Mouse (Mus musculus) right cerebral cortex, postnatal 10 days (tissue): ENCODE results near the gene Dhx34.

Experiments
- DNase-seq, 2 experiments: peaks; one replicate each; pipeline ENCODE4 v3.0.0; 2021; ENCODE audit warnings: low spot score in 2 of 2

Gene Dhx34

DNA sequence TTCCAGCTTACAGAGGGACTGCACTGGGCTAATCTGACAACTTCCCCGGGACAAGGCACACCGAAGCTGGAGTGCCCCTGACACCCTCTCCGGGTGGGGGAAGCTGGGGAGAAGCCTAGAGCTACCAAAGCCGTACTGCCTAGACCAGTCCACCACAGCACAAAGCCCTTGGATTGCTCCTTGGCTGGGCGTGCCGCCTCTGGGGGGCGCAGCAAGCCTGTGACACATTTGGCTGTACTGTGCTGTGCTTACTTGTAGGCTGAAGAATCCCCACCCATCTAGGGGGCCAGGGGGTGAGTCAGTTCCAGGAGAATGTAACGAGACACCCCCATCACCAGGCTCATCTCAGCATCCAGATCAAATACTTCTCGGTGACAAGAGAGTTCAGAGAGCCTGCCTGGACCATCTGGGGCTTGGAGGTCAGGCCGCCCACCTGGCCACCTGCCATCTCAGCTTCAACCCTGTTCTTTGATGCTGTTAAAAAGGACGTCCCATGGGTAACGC is 10.9 kb downstream of the Dhx34 start:
- peak in 1 of 2 experiments; percentile 22 for DNase-seq

DNA sequence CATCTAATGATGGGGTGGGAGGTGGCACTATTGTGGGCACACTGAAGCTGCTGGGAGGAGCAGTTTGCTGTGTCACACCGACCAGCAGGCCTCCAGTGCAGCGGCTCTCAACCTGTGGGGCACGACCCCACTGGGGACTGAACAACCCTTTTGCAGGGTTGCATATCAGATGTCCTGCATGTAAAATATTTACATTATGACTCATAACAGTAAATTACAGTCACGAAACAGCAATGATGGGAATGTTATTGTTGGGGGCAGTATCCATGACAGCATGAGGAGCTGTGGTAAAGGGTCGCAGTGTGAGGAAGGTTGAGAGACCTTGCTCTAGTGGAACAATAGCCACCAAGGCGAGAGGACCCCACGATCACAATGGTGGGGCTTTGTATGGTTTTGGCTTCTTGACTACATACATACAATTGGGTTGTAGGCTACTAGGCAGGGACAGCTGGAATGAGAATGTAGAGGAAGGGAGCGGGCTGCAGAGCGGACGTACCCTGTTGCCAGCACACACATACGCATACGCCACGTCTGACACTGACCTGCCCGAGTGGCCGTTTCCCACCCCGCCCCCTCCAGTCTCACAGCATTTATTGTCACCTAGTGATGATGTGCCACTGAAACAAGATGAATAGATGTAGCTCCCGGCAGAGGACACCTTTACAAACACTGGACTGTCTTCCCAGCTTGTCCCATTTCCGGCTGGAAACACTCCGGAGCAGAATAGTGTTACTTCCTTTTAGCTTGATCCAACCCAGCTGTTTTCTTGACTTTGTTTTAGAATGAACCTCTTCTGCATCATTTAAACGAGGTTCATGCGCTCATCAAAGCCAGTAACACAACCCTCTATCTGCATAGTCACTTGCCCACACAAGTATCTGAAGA is 12.8 kb downstream of the Dhx34 start:
- peak in 1 of 2 experiments; percentile 16 for DNase-seq

DNA sequence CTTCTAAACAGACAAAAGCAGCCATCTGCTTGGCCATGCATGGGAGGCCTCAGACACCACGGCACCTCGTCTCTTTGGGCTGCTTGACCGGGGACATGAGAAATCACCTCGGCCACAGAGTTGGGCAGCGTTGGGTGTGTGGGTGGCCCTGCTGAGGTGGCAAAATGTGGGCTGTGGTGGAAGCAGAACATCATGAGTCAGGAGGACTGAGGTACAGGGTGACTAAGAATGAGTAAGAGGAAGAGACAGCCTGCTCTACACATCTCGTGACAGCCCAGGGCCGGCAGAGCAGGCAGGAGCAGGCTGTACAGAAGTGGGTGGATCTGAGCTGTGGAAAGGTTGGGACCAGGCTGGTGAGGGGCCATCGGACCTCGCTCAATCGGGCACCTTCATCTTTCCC is 14.3 kb downstream of the Dhx34 start:
- peak in 1 of 2 experiments; percentile 37 for DNase-seq

DNA sequence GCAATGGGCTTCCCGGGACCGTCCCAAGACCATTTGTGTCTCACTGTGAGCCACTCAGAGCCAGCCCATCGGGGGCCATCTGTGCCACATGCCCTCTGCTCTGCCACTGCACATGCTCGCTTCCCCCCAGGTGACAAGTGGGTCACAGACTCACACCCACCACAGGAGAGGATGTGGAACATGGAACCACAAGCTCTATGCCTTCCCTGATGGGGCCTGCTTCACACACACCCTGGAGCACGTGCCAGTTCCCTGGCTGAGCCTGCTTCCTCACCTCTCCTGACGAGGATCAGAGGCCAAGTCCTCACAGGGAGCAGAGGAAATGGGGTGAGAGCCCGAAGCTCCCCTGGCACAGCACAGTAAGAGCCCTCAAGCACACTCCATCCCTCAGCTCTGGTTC is 14.8 kb downstream of the Dhx34 start:
- DNase-seq: no peak

DNA sequence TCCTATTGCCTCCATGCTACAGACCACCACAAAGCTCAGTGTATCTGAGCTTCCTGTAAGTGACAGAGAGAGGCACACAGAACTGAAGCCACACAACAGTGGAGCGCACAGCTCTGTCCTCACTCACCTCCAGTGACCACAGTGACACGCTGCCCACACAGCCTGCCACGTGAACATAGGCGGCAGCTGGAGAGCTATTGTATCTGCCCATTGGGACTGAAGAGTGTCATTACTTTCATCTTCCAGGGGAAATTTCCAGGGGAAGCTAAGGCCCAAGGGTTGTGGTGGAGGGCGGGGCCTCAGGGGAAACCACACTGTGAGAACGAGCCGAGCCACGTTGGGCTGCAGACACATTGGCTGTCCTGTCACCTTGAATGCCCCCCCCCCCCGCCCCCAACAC is 17.0 kb downstream of the Dhx34 start:
- DNase-seq: no peak

DNA sequence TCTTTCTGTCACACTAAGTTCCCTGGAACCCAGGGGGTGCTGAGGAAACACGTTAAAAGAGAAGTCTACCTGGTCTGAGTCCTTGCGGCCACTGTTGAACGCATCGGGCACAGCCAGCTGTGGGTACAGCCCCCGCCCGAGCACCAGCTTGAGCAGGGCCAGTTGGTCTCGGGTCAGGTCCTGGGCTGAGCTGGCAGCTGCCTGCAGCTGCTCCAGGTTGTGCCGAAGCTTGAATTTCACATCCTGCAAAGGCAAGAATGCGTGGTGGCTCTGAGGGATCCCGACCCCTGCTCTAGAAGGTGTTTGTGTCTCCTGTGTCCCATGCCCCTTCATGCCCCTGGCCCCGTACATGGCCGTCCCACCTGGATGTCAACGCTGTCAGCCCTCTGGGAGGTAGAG is 18.3 kb downstream of the Dhx34 start:
- DNase-seq: no peak

DNA sequence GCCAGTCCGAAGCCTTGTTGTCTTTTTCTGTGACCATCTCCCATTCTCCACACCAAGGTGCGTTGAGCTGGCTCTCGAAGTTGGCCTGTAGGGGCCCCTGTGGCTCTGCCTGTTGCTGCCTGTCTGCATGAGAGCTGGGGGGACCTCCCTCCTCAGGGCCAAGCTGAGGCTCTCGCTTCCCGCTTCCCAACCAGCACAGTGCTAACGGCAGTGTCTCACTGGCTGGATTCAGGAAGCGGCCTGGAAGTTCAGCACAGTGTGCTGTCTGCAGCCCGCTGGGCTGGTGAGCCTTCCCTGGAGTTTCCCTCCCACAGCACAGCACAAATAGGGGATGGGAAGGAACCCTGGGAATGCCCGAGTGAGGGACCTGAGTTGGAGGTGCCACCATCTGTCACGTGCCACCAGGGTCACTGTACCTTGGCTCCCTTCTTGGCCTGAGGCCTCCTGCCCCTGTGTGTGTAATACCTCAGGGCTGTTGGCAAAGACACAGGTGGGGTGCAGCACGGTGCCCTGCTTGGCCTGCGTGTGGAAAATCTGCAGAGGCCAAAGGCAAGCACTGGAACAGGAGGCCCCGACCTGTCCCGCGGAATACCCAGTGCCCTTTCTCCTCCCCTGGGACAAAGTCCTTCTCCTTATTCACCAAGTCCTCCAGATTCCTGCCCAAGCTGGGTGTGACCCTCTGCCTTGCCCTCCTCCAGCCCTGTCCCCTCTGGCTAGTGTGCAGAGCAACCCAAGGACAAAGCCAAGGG is 18.9 kb downstream of the Dhx34 start:
- DNase-seq: no peak

DNA sequence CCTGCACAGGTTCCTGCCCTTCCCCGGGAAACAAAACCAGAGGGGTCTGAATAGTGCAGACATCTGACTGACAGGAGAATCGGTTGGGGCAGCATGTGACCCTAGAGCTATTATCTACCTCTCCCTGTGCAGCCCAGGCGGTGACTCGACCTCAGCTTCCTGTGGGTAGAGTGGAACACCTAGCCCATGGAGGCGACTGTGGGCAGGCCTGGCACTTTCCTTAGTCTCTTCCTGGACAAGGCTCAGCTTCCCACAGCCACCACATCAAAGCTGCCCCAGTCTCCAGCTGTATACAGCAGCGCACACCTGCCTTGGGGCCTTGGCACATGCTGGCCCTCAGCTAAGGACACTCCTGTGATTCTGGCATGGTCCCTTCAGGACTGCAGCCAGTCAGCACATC is 20.7 kb downstream of the Dhx34 start:
- no peak for DNase-seq

DNA sequence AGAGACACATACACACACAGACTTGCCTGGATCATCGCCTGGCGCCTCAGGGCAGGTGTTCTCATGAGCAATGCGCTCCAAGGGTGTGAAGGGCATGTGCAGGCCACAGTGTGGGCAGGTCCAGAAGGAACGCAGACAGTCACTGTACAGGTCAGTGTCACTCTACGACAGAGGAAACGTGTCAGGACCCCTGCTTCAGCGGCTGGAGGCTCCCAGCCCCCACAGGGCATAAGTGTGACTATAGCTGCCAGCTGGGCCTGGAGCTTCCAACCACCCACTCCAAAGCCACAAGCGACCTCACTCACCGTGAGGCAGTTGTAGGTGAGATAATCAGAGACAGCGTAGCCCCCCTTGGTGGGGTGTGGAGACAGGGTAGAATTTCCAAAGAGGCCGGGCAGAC is 23.3 kb downstream of the Dhx34 start:
- DNase-seq: no peak

DNA sequence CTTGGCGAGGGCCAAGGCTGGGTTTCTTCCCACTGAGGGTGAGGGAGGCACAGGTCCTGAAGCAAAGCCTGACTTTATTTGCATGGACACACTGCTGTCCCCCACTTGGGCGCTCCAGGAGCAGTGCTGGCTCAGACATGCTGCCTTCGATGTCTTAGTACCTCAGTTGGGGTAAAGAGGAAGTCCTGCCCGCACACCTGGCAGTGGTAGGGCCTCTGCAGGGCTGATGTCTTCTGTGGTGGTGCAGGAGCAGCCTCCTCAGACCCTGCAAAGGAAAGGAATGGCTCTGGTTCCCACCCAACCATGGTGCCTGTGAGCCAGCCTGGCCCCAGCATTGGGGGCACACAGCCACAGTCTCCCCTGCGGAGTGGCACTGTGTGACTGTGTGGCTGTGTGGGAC is 24.7 kb downstream of the Dhx34 start:
- no peak for DNase-seq

DNA sequence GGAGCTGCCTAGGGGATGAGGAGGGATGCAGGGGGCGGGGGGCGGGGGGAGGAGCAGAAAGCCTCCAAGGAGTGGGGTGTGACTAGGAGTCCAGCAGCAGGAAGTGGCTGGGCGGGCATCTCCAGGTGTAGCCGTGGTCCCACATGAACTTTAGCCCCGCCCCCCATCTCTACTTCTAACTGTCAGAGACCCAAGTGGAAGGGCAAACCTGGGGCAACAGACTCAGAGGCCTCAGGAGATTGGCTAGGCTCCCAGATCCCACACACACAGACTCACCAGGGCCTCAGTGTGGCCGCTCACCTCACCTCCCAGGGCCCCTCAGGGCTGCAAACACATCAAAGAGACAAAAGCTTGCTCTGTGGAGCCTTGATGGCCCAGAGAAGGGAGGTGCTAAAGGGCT is 25.2 kb downstream of the Dhx34 start:
- DNase-seq: no peak

DNA sequence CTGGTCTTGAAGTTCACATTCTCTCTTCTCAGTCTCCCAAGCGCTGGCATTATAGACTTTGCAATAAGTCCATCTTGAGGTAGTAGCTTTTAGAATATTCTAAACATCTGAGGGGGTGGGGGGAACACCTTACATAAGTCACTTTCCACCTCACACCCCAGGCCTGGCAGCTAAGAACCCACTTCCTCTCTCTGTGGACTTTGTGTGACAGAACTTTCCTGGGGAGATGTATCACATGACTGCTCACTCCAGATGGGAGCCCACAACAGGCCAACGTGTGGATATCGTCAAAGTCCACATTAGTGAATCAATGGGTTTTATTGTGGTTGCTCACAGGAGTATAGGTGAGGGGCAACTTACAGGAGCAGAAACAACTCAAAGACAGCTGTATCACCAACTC is 28.1 kb downstream of the Dhx34 start:
- no peak for DNase-seq

DNA sequence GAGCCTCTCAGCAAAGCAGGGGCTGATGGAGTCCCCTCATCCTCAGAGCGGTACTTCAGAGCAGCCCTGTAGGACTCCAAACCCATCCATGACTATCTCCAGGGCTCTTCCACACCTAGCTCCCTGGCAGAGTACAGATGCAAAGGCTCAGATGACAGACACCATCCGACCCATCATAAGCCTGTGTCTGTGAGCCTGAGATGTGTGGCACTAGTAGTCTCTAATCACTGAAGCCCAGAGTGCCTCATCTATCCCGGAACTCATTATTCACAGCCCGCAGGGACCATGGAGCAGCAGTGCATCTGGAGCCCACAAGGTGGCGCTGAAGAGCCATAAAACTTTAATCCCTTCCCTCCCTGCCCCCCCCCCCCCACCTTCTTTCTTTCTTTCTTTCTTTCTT is 29.5 kb downstream of the Dhx34 start:
- DNase-seq: peak; percentile 75 to 88

DNA sequence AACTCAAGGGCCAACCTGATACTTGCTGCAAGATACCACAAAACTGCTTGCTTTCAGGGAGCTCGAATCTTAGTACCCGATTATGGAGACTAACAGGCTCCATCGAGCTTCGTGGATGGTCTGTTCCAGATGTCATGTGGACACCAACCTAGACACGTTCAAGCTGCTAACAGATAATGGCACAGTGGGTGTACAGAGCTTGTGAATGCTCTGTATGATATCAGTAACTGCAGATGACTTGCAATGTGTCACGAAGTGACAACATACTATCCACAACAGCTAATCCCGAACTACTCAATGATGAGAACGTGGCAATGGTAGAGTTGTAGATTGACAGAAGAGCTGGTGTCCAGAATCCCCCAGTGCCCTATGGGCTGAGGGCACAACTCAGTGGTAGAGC is 34.3 kb downstream of the Dhx34 start:
- no peak for DNase-seq

DNA sequence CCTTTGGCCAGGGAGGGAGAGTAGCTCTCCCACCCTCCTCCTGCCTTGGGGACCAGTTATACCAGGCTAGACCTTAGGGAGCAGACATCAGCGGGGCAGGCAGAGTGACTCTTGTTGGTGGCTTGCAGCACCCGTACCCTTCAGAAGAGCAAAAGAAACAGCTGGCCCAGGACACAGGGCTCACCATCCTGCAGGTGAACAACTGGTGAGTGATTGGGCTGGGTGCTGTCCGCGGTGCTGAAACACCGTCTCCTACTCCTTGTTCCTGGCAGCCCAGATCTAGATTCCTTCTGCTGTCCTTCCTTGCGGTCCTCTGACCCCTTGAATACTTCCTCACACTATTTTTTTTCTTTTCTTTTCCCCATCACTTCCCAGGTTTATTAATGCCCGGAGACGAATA is 38.2 kb downstream of the Dhx34 start:
- DNase-seq: no peak

DNA sequence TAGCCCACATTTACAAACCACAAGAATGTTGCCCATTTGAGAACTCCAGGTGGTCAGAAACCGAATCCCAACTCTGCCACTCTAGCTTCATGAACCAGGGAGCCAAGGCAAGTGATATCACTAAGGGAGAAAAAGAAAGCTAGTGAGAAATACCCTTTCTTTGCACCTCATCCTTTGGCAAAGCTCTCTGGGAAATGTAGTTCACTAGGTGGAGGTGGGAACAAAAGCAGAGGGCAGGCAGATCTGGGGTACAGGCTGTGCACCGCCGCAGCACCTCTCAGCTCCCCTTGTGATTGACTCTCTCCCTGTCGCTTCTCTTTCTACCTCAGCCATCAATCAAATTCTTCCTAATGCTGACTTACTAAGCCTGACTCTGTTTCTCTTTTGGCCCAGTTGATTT is 43.7 kb downstream of the Dhx34 start:
- no peak for DNase-seq

DNA sequence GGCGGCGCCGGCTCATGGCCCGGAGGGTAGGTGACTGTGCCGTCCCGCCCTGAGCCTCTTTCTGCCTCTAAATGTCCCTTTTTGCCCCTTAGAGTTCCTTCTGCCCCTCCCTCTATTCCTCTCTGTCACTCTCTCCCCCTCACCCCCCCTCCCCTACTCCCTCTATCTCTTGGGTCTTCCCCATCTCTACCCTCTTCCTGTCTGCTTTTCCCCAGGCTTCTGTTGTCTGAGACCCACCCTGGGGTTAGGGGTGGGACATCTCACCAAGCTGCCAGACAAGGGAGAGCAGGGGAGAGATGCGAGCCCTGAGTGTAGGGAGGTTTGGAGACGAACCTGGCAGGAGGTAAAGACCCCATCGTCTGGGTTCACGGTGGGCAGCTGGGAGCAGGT is 46.3 kb downstream of the Dhx34 start:
- DNase-seq: no peak

DNA sequence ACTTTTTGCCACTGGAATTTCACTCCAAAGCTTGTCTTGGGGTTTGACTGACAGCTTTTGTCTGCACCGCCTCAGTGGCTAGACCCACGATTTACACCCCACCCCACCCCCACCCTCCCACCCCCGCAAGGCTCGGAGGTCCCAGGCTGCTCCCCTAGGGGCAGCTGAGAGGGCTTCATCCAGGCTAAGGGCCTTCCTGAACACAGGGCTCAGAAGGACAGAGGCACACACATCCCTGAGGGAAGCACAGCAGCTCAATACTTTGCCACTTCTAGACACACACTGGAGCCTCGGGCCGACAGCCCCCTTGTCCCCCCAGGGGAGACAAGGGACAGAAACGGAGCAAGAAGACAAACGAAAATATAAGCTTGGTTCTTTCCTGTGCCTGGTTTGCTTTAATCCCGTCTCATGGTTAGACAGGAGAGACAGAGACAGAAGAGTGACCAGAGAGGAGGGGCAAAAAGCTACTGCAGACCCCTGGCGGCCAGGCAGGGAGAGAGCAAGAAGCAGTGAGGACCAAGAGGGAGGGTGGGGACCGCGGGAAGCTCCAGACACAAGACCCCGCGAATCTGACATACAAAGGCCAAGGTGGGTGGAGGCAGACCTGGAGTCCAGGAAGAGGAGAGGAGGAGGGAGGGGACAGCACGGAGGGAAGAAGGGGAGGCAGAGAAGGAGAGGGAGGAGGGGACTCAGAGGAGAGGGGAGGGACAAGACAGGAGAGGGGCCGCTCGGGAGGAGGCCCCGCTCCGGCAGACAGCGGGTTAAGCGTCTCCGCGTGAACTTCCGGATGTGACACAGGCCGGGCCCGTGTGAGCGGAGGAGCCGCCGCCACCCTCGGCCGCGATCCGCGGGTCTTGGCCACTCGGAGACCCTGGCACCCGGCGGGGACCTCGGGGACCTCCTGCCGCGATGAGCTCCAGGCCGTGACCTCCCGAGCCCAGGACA is 47.0 kb downstream of the Dhx34 start, which contains the start of gene Meis3:
Gene Meis3, plus strand, starts transcription at position 494 of the 945 bp plus-strand sequence.
- DNase-seq: peak; percentile 83 to 87

DNA sequence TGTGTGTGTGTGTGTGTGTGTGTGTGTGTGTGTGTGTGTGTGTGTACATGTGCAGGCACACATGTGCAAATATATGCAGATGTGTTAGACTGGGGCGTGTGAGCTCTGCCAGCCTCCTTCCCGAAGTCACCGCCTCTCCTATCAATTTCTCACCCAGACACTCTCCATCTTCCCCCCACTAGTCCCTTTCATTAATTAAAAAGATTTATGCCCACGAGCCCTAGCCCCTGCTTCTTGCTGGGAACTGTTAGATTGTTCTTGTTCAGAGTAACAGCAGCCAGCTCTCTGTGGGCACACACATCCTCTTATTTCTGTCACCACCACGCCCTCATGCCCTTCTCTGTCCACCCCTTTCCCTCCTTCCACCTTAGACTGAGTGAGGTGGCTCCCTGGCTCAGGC is 48.7 kb downstream of the Dhx34 start:
- no peak for DNase-seq

DNA sequence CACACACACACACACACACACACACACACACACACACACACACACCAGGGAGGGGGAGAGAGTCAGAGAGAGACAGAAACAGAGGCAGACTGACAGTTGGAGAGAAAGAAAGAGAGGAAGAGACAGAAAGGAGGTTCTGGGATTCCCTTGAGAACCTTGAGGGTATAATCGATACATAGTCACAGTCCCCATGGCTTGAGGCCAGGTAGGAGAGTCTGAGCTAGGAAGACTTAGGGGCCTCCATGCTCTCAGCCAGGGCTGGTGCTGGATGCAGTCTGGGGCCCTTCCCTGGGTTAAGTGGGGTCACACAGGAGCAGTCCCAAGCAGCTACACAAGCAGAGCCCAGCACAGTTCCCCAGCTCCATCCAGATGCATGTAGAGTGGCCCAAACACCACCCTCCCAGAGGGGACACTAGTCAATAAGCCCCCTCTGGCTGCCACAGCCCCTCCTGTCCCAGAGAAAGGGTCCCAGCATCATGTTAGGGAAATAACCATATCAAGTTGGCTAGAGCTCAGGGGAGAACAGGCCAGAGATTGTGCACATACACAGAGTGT is 49.2 kb downstream of the Dhx34 start:
- DNase-seq: no peak

DNA sequence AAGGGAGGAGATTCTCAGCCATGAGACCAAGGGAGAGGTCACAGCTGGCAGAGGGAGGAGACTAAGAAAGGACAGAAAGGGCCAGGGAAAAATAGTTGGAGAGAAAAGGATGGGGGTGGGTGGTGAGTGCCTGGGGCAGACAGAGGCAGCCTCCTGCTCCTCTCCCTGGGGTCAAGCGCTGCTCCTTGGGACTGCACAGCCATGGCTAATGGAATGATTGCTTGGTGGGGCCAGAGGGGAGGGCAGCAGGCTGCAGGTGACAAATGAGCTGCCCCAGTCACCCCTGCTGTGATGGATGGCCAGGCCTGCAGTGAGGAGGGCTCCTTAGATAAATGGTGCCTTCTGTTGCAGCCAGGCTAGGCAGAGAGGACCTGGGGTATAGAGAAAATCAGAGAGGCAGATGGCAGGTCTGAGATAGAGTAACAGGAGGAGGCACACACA is 49.7 kb downstream of the Dhx34 start:
- no peak for DNase-seq
